Mouse (Mus musculus): ENCODE measurements around the gene Synpo2.

The Synpo2 gene

GRCm38 (mm10) chr3:123235921-123236320 is at the start of gene Synpo2:
Synpo2 (minus strand) TSS chr3:123236149.
- peak; percentile 53 to 66 for DNase-seq

GRCm38 (mm10) chr3:123285649-123286048 is 49.7 kb upstream of the Synpo2 start:
- no peak for DNase-seq

GRCm38 (mm10) chr3:123284284-123284683 is 48.3 kb upstream of the Synpo2 start:
- peak in 1 of 2 experiments; percentile 8 for DNase-seq

GRCm38 (mm10) chr3:123282866-123283615 is 47.1 kb upstream of the Synpo2 start:
- DNase-seq: no peak

- peak; percentile 71 to 73 for DNase-seq
These were observed 31.8 kb upstream of the Synpo2 start for GRCm38 (mm10) chr3:123267741-123268201.

- DNase-seq: peak; percentile 85 to 87
These were observed 31.1 kb upstream of the Synpo2 start, which contains the start of gene Sec24d for GRCm38 (mm10) chr3:123266753-123267651. Sec24d (plus strand) TSS chr3:123267455.

GRCm38 (mm10) chr3:123264706-123265105 is 28.8 kb upstream of the Synpo2 start:
- peak; percentile 53 to 64 for DNase-seq

GRCm38 (mm10) chr3:123258709-123259108 is 22.8 kb upstream of the Synpo2 start:
- DNase-seq: no peak

GRCm38 (mm10) chr3:123256181-123257101 is 20.5 kb upstream of the Synpo2 start:
- no peak for DNase-seq

GRCm38 (mm10) chr3:123245646-123246045 is 9.7 kb upstream of the Synpo2 start:
- DNase-seq: no peak

- no peak for DNase-seq
These were observed 8.4 kb upstream of the Synpo2 start for GRCm38 (mm10) chr3:123244376-123244775.

GRCm38 (mm10) chr3:123237446-123237845 is 1.5 kb upstream of the Synpo2 start:
- no peak for DNase-seq

GRCm38 (mm10) chr3:123237039-123237438 is 1.1 kb upstream of the Synpo2 start:
- peak in 1 of 2 experiments; percentile 9 for DNase-seq

GRCm38 (mm10) chr3:123235495-123235894 is 454 bp downstream of the Synpo2 start:
- no peak for DNase-seq

GRCm38 (mm10) chr3:123234191-123234836 is 1.6 kb downstream of the Synpo2 start:
- peak; percentile 56 to 68 for DNase-seq

- no peak for DNase-seq
These were observed 4.3 kb downstream of the Synpo2 start for GRCm38 (mm10) chr3:123231639-123232038.

- DNase-seq: no peak
These were observed 8.7 kb downstream of the Synpo2 start for GRCm38 (mm10) chr3:123227276-123227675.

GRCm38 (mm10) chr3:123218646-123219045 is 17.3 kb downstream of the Synpo2 start:
- DNase-seq: no peak

- DNase-seq: no peak
These were observed 27.1 kb downstream of the Synpo2 start for GRCm38 (mm10) chr3:123208891-123209290.

- DNase-seq: no peak
These were observed 28.6 kb downstream of the Synpo2 start for GRCm38 (mm10) chr3:123207386-123207785.

GRCm38 (mm10) chr3:123205485-123205884 is 30.5 kb downstream of the Synpo2 start:
- no peak for DNase-seq

GRCm38 (mm10) chr3:123205065-123205464 is 30.9 kb downstream of the Synpo2 start:
- no peak for DNase-seq

Data from cerebellum, postnatal 10 days (tissue).